Mouse (Mus musculus) stomach, embryonic 14.5 days (tissue): Measurements from ENCODE around the gene Aebp1. TPM values are rescaled to one million over a fixed set of nuclear protein-coding genes. Genes with fewer than 3 reads are reported as not detected.

Experiments used
- ATAC-seq: fragments of 200-750 bp; cut with Nextera tagmentation; 2 replicates; pipeline ENCODE4 v1.8.0; 2017; ENCODE audit warnings: low read depth, moderate TSS enrichment; ENCODE audit not compliant: insufficient number of reproducible peaks, insufficient read depth, low FRiP score
- H3K27ac ChIP-seq: fragments of 300-500 bp; sonication (generic); 2 replicates; pipeline ENCODE4 v1.5.1; 2014; ENCODE audit warnings: mild to moderate bottlenecking, low read length, moderate library complexity, mixed read lengths
- H3K27me3 ChIP-seq: fragments of 300-500 bp; sonication (generic); 2 replicates; pipeline ENCODE4 v1.6.1; 2014; ENCODE audit warnings: low read length, control low read depth, mixed read lengths; ENCODE audit not compliant: control insufficient read depth, insufficient read depth
- H3K36me3 ChIP-seq: fragments of 300-500 bp; sonication (generic); 2 replicates; pipeline ENCODE4 v1.6.1; 2014; ENCODE audit warnings: mild to moderate bottlenecking, control low read depth, low read length, moderate library complexity, mixed read lengths; ENCODE audit not compliant: control insufficient read depth, insufficient read depth
- H3K4me1 ChIP-seq: fragments of 300-500 bp; sonication (generic); 2 replicates; pipeline ENCODE4 v1.6.1; 2014; ENCODE audit warnings: low read length, control low read depth, mixed read lengths; ENCODE audit not compliant: control insufficient read depth, insufficient read depth
- H3K4me2 ChIP-seq: fragments of 300-500 bp; sonication (generic); replicated peaks from 2 replicates; pipeline ENCODE4 v1.6.1; 2014; ENCODE audit warnings: low read depth, low read length, control low read depth
- H3K4me3 ChIP-seq: fragments of 300-500 bp; sonication (generic); 2 replicates; pipeline ENCODE4 v1.5.1; 2014; ENCODE audit warnings: low read depth, low read length, control low read depth
- H3K9ac ChIP-seq: fragments of 300-500 bp; sonication (generic); replicated peaks from 2 replicates; pipeline ENCODE4 v1.6.1; 2014; ENCODE audit warnings: low read depth, mild to moderate bottlenecking, control low read depth, low read length, moderate library complexity, mixed read lengths
- H3K9me3 ChIP-seq: fragments of 300-500 bp; sonication (generic); 2 replicates; pipeline ENCODE4 v1.6.1; 2016; ENCODE audit warnings: low read depth, low read length, control low read depth; ENCODE audit not compliant: control insufficient read depth
- WGBS: fragments of 180-500 bp; shearing (Covaris S2); extraction: QIAGEN DNeasy Blood & Tissue Kit; methylation state at CpG from one replicate; pipeline ENCODE4 v1.1.7; 2014; 5-methylcytosine and 5-hydroxymethylcytosine counted together
- polyA plus RNA-seq: library from polyadenylated mRNA; unstranded; fragments of >200 nt; fragmentation: Nextera tagmentation; extraction: Ambion mirVana; gene quantifications from 2 replicates; pipeline ENCODE4 v1.2.1, GENCODE M21; 2014

The Aebp1 gene
- polyA plus RNA-seq, result 29.2 and 30.3 TPM in 2 replicates

DNA sequence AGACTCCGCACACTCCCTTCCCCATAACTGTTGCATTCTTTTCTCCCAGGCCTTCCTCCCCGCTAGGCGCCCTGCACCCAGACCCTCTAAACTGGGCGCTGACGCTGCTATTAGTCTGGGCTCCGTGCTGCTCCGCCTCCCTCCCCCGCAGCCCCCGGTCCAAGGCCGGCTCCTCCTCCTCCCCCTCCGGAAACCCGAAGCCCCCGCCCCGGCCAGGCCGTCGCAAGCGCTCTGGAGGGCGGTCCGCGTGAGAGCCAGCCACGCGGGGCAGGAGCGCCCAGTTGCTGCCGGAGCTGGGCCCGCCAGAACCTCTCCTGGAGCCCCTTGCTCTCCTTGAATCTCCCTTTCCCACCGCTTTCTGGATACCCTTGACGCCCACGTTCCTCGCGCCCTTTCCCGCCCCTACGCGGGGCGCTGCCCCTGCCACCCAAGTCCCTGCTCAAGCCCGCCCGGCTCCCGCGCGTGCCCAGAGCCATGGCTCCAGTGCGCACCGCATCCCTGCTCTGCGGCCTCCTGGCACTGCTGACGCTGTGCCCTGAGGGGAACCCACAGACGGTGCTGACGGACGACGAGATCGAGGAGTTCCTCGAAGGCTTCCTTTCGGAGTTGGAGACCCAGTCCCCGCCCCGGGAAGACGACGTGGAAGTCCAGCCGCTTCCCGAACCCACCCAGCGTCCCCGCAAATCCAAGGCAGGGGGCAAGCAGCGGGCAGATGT lies at the start of gene Aebp1:
Gene Aebp1, plus strand, starts transcription at position 270 of the 716 bp plus-strand sequence.
- no peak within 1 kb of the TSS; the same call in 1 of the 2 replicates for H3K27ac ChIP-seq
- 3% methylated on average over 57 of the region's 59 CpGs for WGBS

DNA sequence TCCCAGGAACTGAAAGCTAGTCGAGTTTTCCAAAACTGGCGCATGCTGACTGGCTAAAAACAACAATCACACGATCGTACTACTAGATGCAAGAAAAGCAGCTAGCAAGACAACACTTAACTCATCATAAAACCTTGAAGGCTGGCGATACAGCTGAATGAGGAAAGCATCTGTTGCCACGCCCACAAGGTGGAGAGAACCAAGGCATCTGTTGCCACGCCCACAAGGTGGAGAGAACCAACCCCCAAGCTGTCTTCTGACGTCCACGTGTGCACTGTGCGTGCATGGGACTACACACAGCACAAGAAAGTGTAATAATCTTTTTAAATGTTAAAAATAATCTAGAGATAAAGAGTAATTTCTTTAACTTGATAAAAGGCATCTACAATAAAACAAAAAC lies 48.4 kb upstream of the Aebp1 start:
- no peaks in the 10 kb centered on the region for H3K4me1 ChIP-seq
- H3K4me2 ChIP-seq, result no peak overlapping the region
- no peaks in the 10 kb centered on the region for H3K27me3 ChIP-seq
- H3K36me3 ChIP-seq, result no peaks in the 10 kb centered on the region
- no peak overlapping the region for H3K9ac ChIP-seq
- no peak for ATAC-seq
- H3K9me3 ChIP-seq, result no peaks in the 10 kb centered on the region
- no peak overlapping the region for H3K27ac ChIP-seq
- WGBS, result 78% methylated on average over 10 of the region's 10 CpGs
- no peak overlapping the region for H3K4me3 ChIP-seq

More for the DNA sequence above, at the start of gene Aebp1:
- peak; percentile 76 for ATAC-seq
- H3K4me1 ChIP-seq, result peaks cover 10% of the 10 kb centered on the region; the same call in 1 of the 2 replicates
- H3K27me3 ChIP-seq, result no peaks in the 10 kb centered on the region
- H3K36me3 ChIP-seq, result peaks cover 9% of the 10 kb centered on the region; the same call in 1 of the 2 replicates
- peak within 1 kb of the TSS; percentile 54 for H3K4me2 ChIP-seq
- peak within 1 kb of the TSS; percentile 37 for H3K4me3 ChIP-seq
- H3K9me3 ChIP-seq, result no peaks in the 10 kb centered on the region
- peak within 1 kb of the TSS; percentile 36; the same call in 1 of the 2 replicates for H3K9ac ChIP-seq

DNA sequence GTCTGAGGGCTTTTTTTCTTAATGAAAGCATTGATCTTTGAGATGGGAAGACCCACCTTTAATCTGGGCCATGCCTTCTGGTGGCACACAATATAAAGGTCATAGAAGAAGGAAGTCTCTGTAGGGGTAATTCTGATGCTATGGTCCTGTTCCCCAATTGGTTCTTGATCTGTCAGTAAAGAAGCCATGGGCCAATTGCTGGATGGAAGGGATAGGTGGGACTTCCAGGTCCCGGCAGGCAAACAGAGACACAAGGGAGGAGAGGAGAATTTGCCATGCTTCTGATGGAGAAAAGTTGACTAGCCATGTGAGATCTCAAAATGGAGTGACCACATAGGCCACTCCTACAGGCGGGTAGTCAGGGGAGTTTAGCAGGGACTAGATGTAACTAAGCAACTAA lies 42.5 kb upstream of the Aebp1 start:
- Histone ChIP-seq H3K9ac (no peak overlapping the region), H3K36me3 (no peaks in the 10 kb centered on the region), H3K4me1 (no peaks in the 10 kb centered on the region), H3K9me3 (no peaks in the 10 kb centered on the region), H3K4me3 (no peak overlapping the region), H3K4me2 (no peak overlapping the region), H3K27ac (no peak overlapping the region), H3K27me3 (no peaks in the 10 kb centered on the region)
- 59% methylated on average over 2 of the region's 2 CpGs for WGBS
- ATAC-seq, result no peak

DNA sequence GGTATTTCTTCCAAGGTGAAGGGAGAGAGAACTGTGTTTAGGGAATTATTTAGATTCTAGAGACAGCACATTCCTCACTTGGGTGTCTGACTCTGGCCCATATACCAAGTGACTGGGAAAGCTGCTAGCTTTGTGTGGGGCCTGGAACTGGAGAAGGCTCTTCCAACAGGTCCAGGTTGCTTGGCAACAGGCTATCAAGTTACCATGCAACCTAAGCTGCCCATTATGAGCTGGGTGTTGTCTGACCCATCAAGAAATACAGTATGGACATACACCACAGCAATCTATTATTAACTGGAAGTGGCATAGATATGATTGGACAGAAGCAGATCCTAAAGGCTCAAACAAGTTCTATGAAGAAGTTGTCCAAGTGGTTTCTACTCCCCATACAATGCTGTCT lies 36.3 kb upstream of the Aebp1 start:
- no peak for ATAC-seq
- Histone ChIP-seq H3K27ac (no peak overlapping the region), H3K36me3 (peaks cover 7% of the 10 kb centered on the region)

DNA sequence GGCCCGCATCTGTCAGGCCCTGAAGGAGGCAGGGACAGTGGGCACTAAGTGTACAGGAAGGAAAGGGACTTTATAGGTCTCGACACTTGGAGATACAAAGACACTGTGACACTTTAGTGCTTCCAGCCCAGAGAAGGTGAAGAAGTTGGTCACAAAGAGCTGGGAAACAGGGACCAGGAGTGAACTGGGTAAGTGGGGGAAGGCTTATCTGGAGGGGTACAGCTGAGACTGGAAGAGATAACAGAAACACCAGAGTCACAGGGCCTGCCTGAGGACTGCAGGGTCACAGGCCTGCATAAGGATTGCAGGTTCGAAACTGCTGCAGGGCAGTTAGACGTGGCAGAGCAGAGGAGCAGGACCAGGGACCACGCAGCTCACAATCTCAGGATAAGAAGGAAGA lies 33.8 kb upstream of the Aebp1 start:
- Histone ChIP-seq H3K4me3 (no peak overlapping the region), H3K36me3 (peaks cover 19% of the 10 kb centered on the region), H3K27ac (no peak overlapping the region), H3K4me1 (no peaks in the 10 kb centered on the region), H3K4me2 (no peak overlapping the region), H3K27me3 (no peaks in the 10 kb centered on the region), H3K9me3 (no peaks in the 10 kb centered on the region), H3K9ac (no peak overlapping the region)
- 92% methylated on average over 5 of the region's 5 CpGs for WGBS
- no peak for ATAC-seq

More for the DNA sequence above, 36.3 kb upstream of the Aebp1 start:
- no peaks in the 10 kb centered on the region for H3K27me3 ChIP-seq
- H3K9ac ChIP-seq, result no peak overlapping the region
- no peak overlapping the region for H3K4me3 ChIP-seq
- no peak overlapping the region for H3K4me2 ChIP-seq
- no peaks in the 10 kb centered on the region for H3K4me1 ChIP-seq
- no peaks in the 10 kb centered on the region for H3K9me3 ChIP-seq

DNA sequence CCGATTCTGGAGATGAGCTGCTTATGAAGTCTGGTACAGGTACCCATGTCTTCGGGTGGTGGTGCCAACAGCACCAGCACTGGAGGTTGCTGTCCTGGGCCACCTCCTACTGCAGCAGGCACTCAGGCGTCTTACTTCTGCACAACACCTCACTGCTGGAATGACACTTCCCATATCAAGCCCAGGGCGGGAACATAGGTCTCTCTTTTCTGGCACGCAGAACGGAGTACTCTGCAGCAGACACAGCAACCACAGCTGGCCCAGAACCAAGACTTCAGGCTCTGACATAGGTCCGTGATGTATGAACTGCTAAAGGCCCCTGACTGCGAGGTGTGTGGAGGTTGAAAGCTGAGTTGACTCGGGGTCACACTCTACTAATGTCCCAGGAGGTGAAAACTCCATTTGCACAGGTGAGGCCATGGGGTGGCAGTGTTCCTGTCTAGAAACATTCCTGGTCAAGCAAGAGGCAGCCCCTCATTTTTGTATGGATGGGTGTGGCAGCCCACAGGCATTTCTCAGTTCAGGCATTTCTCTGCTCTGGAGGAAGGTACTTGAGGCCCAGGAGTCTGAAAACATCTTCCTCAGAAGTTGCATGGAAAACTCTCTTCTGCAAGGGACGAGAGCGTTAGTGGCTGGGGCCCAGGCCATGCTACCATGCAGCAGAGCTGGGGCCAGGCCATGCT lies 33.1 kb upstream of the Aebp1 start:
- Histone ChIP-seq H3K27me3 (no peaks in the 10 kb centered on the region), H3K4me3 (no peak overlapping the region), H3K27ac (no peak overlapping the region), H3K4me2 (no peak overlapping the region), H3K9me3 (no peaks in the 10 kb centered on the region), H3K4me1 (no peaks in the 10 kb centered on the region), H3K9ac (no peak overlapping the region), H3K36me3 (peaks cover 19% of the 10 kb centered on the region)
- WGBS, result 87% methylated on average over 11 of the region's 11 CpGs
- ATAC-seq, result no peak

DNA sequence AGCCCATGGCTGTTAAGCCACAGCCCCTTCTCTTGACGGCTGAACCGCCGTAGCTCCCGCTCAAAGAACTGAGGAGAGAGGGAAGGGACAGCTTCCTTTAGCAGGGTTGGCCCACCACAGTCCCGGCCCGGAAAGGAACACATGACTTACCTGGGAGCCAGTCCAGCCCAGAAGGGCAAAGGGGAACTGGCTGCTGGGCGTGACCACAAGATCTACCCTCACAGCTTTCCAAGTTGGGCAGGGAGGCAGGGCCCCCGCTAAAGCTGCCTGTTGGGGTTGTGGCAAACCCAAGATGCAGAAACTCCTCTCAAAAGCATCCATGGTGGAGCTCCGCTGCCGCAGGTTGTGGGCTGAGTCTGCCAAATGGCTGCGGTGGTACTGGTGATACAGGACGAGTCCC lies 32.4 kb upstream of the Aebp1 start:
- Histone ChIP-seq H3K27ac (no peak overlapping the region), H3K9me3 (no peaks in the 10 kb centered on the region), H3K4me2 (no peak overlapping the region), H3K4me1 (no peaks in the 10 kb centered on the region), H3K27me3 (no peaks in the 10 kb centered on the region), H3K36me3 (peaks cover 24% of the 10 kb centered on the region), H3K4me3 (no peak overlapping the region), H3K9ac (no peak overlapping the region)
- 86% methylated on average over 12 of the region's 12 CpGs for WGBS
- no peak for ATAC-seq

DNA sequence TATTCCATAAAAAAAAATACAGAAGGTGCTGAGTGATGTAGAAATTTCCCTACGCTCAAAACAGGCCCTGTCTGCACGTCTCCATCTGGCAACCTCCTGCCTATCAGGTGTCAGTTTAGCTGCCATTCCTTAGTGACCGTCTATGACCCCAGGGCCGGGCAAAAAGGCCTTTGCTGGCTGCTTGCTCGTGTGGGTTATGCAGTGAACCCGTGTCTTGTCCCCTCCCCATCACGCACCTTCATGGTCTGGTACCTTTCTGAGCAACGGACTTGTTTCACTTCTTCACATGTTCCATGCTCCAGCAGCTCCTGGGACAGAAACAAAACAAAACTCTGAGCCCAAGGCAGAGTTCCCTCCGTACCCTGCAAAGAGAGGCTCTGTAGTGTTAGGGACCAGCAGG lies 27.2 kb upstream of the Aebp1 start:
- no peak overlapping the region for H3K27ac ChIP-seq
- WGBS, result 86% methylated on average over 9 of the region's 9 CpGs
- no peak for ATAC-seq
- no peak overlapping the region for H3K4me2 ChIP-seq
- peaks cover 17% of the 10 kb centered on the region for H3K36me3 ChIP-seq
- H3K27me3 ChIP-seq, result no peaks in the 10 kb centered on the region
- no peaks in the 10 kb centered on the region for H3K9me3 ChIP-seq
- no peak overlapping the region for H3K9ac ChIP-seq
- no peaks in the 10 kb centered on the region for H3K4me1 ChIP-seq
- H3K4me3 ChIP-seq, result no peak overlapping the region
